Mouse (Mus musculus) central nervous system, embryonic 18 days (tissue): ENCODE results near the gene Cep85l. TPM values are rescaled to one million over a fixed set of nuclear protein-coding genes. Genes with fewer than 3 reads are reported as not detected.

Experiments
- polyA plus RNA-seq: library from polyadenylated mRNA; depleted of rRNA; stranded (reverse); fragments of >200 nt; gene quantifications from 2 replicates; pipeline ENCODE4 v1.2.3, GENCODE M21; 2012; rRNA removed

Cep85l gene
- polyA plus RNA-seq = 7.9 and 8.1 TPM in 2 replicates

DNA sequence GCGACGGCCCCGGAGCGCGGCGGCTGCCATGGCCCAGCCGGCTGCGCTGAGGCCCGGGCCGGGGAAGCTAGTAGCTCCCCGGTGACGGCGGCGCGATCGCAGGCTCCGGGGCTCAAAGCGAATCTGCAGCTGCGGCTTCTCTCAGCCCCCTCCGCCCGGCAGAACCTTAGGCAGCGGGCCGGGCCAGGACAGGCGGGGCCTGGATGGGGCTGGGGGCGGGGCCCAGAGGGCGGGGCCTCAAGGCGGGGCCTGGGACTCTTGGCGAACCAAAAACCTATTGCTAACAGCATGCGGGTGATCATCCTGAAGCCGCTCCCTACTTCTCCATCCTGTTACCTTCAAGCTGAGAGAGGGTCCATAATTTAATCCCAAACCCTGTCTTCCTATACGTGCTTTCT, at the start of gene Cep85l:
TSS of gene Cep85l (minus strand) at position 239 of the 398 bp plus-strand sequence.

GRCm38 (mm10) chr10:53337162-53337923, 42.4 kb downstream of the Cep85l start, which contains the start of gene Pln:
Gene Pln (plus strand): TSS chr10:53337667.

Other genes with a start within 250 kb of the Cep85l start
- 0.09 and 0.22 TPM in 2 replicates for gene Pln, start 42.3 kb downstream of the Cep85l start, polyA plus RNA-seq
- gene Asf1a, start 216.8 kb upstream of the Cep85l start, polyA plus RNA-seq = 36.1 and 40.8 TPM in 2 replicates